In the genomic region with DNA sequence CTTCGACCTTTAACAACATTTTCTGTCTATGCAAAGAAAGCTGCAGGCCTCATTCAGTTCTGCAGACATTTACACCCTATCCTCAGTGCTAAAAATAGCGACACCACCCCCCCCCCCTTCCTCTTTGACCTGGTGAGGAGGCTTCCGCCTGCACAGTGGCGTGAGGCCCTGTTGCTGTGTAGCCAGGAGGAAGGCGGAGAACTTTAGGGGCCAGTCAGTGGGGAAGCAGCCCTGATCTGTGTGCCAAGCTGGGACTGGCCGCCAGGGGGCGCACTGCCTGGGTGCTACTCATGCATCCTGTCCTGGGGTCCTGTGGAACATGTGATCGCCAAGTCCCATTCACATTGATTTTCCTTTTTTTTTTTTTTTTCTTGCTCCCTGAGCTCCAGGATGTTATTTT, we compare ENCODE assay signal across 8 mouse cellular contexts. TPM values are rescaled to one million over a fixed set of nuclear protein-coding genes. Genes with fewer than 3 reads are reported as not detected.
DNase-seq lines count a peak whose midpoint lies in the region; ATAC-seq and TF ChIP-seq lines count a peak whose summit lies in the region.

No protein-coding gene starts in this region.

- WGBS in forebrain, embryonic 11.5 days, result 16% methylated on average over 8 of the region's 8 CpGs
- WGBS in heart, embryonic 16.5 days, result 1% methylated on average over 8 of the region's 8 CpGs
- 3% methylated on average over 8 of the region's 8 CpGs for WGBS in liver, embryonic 15.5 days (ENCODE audit: insufficient replicate concordance)
- WGBS in neural tube, embryonic 12.5 days, result 15% methylated on average over 8 of the region's 8 CpGs
- WGBS in stomach, postnatal 0 days, result 5% methylated on average over 8 of the region's 8 CpGs

- H3K27me3 ChIP-seq in forebrain, embryonic 11.5 days (ENCODE audit: control insufficient read depth, insufficient read depth, low read length), result no peaks in the 10 kb centered on the region
- no peaks in the 10 kb centered on the region for H3K27me3 ChIP-seq in heart, embryonic 16.5 days (ENCODE audit: control insufficient read depth, insufficient read depth, low read length)
- H3K27me3 ChIP-seq in liver, embryonic 15.5 days, result no peaks in the 10 kb centered on the region
- H3K27me3 ChIP-seq in neural tube, embryonic 12.5 days (replicated peaks), result no peaks in the 10 kb centered on the region
- no peaks in the 10 kb centered on the region for H3K27me3 ChIP-seq in stomach, postnatal 0 days (ENCODE audit: control insufficient read depth, insufficient read depth, low read length)

- peak; percentile 93 for ATAC-seq in CD4-positive, CD25-positive, alpha-beta regulatory T cell, adult 4 months
- peak; percentile 78 for ATAC-seq in forebrain, embryonic 11.5 days (replicated peaks; ENCODE audit: low FRiP score)
- peak; percentile 91 for ATAC-seq in heart, embryonic 16.5 days (replicated peaks; ENCODE audit: extremely low read depth, insufficient read depth, low FRiP score)
- ATAC-seq in liver, embryonic 15.5 days (ENCODE audit: insufficient read depth), result peak; percentile 80
- ATAC-seq in neural tube, embryonic 12.5 days (ENCODE audit: low FRiP score, low read depth), result peak; percentile 75
- ATAC-seq in stomach, postnatal 0 days (ENCODE audit: low FRiP score, low TSS enrichment), result peak; percentile 94

- H3K9me3 ChIP-seq in forebrain, embryonic 11.5 days (ENCODE audit: control insufficient read depth, low read length), result no peaks in the 10 kb centered on the region
- no peaks in the 10 kb centered on the region for H3K9me3 ChIP-seq in heart, embryonic 16.5 days (replicated peaks; ENCODE audit: control insufficient read depth, low read length)
- no peaks in the 10 kb centered on the region for H3K9me3 ChIP-seq in liver, embryonic 15.5 days (replicated peaks)
- no peaks in the 10 kb centered on the region for H3K9me3 ChIP-seq in neural tube, embryonic 12.5 days
- H3K9me3 ChIP-seq in stomach, postnatal 0 days (ENCODE audit: control insufficient read depth, low read length), result no peaks in the 10 kb centered on the region

- no peaks in the 10 kb centered on the region for H3K36me3 ChIP-seq in forebrain, embryonic 11.5 days (ENCODE audit: control insufficient read depth, insufficient read depth, low read length)
- H3K36me3 ChIP-seq in heart, embryonic 16.5 days (ENCODE audit: control insufficient read depth, insufficient read depth), result no peaks in the 10 kb centered on the region
- no peaks in the 10 kb centered on the region for H3K36me3 ChIP-seq in liver, embryonic 15.5 days (replicated peaks)
- H3K36me3 ChIP-seq in neural tube, embryonic 12.5 days, result no peaks in the 10 kb centered on the region
- H3K36me3 ChIP-seq in stomach, postnatal 0 days (ENCODE audit: control insufficient read depth, insufficient read depth, low read length), result no peaks in the 10 kb centered on the region

- peaks cover 19% of the 10 kb centered on the region for H3K4me1 ChIP-seq in forebrain, embryonic 11.5 days (replicated peaks; ENCODE audit: control insufficient read depth, insufficient read depth, low read length)
- H3K4me1 ChIP-seq in heart, embryonic 16.5 days (ENCODE audit: control insufficient read depth, insufficient read depth, low read length), result peaks cover 37% of the 10 kb centered on the region
- H3K4me1 ChIP-seq in liver, embryonic 15.5 days (replicated peaks), result peaks cover 25% of the 10 kb centered on the region
- peaks cover 34% of the 10 kb centered on the region for H3K4me1 ChIP-seq in neural tube, embryonic 12.5 days
- H3K4me1 ChIP-seq in stomach, postnatal 0 days (replicated peaks; ENCODE audit: control insufficient read depth, insufficient read depth), result peaks cover 18% of the 10 kb centered on the region

- TF ChIP-seq CTCF in stomach, postnatal 0 days (IDR thresholded peaks at IDR 0.05; ENCODE audit: low read depth), result peak; percentile 97

- H3K27ac ChIP-seq in forebrain, embryonic 11.5 days (ENCODE audit: low read depth, low read length), result no peak overlapping the region; the same call in 1 of the 2 replicates
- peak overlapping the region; percentile 98 for H3K27ac ChIP-seq in heart, embryonic 16.5 days (ENCODE audit: low read length)
- H3K27ac ChIP-seq in liver, embryonic 15.5 days (replicated peaks), result peak overlapping the region; percentile 72
- 0 out of 2 replicates have a peak overlapping the region, but pooled peaks have one; percentile 15 for H3K27ac ChIP-seq in neural tube, embryonic 12.5 days
- H3K27ac ChIP-seq in stomach, postnatal 0 days (replicated peaks), result peak overlapping the region; percentile 89

- H3K9ac ChIP-seq in forebrain, embryonic 11.5 days (ENCODE audit: low read length), result no peak overlapping the region
- peak overlapping the region; percentile 37; the same call in 1 of the 2 replicates for H3K9ac ChIP-seq in heart, embryonic 16.5 days (ENCODE audit: low read length)
- H3K9ac ChIP-seq in liver, embryonic 15.5 days, result no peak overlapping the region
- no peak overlapping the region for H3K9ac ChIP-seq in neural tube, embryonic 12.5 days
- no peak overlapping the region for H3K9ac ChIP-seq in stomach, postnatal 0 days (ENCODE audit: low read length)

- no peak overlapping the region for H3K4me3 ChIP-seq in forebrain, embryonic 11.5 days (ENCODE audit: low read depth, low read length)
- H3K4me3 ChIP-seq in heart, embryonic 16.5 days (ENCODE audit: low read length), result 0 out of 2 replicates have a peak overlapping the region, but pooled peaks have one; percentile 0
- H3K4me3 ChIP-seq in liver, embryonic 15.5 days (replicated peaks), result no peak overlapping the region
- no peak overlapping the region for H3K4me3 ChIP-seq in neural tube, embryonic 12.5 days
- H3K4me3 ChIP-seq in stomach, postnatal 0 days (ENCODE audit: low read depth, low read length), result no peak overlapping the region

- DNase-seq in c-Kit-negative CD71-positive TER-119-positive erythroid progenitor cells, embryonic 14.5 days (ENCODE audit: low read depth, low spot score), result peak; percentile 27
- DNase-seq in forebrain, embryonic 11.5 days (ENCODE audit: low spot score), result peak; percentile 94
- DNase-seq in kidney, postnatal 36 days, result peak; percentile 94 to 97
- peak; percentile 94 for DNase-seq in stomach, postnatal 0 days (ENCODE audit: low spot score)

- no peak for TF ChIP-seq EP300 in stomach, postnatal 0 days (optimal IDR thresholded peaks at IDR 0.05)

- H3K4me2 ChIP-seq in forebrain, embryonic 11.5 days (ENCODE audit: low read depth, low read length, severe bottlenecking), result no peak overlapping the region
- peak overlapping the region; percentile 43 for H3K4me2 ChIP-seq in heart, embryonic 16.5 days (ENCODE audit: low read depth, low read length)
- H3K4me2 ChIP-seq in liver, embryonic 15.5 days, result 0 out of 2 replicates have a peak overlapping the region, but pooled peaks have one; percentile 8
- peak overlapping the region; percentile 13; the same call in 1 of the 2 replicates for H3K4me2 ChIP-seq in neural tube, embryonic 12.5 days (replicated peaks)
- 0 out of 2 replicates have a peak overlapping the region, but pooled peaks have one; percentile 14 for H3K4me2 ChIP-seq in stomach, postnatal 0 days (replicated peaks; ENCODE audit: low read depth)

RNA-seq across cellular contexts. Expression of a gene that starts 24.3 kb away (rescaled TPM):
- 10 to 100 TPM; 27.3 to 27.4 TPM for polyA plus RNA-seq in CD4-positive, CD25-positive, alpha-beta regulatory T cell, adult 4 months (2017; shearing (Covaris generic))
- polyA plus RNA-seq in forebrain, embryonic 11.5 days (2014; fragmentation: Nextera tagmentation; extraction: Ambion mirVana), result 102 and 104 TPM in 2 replicates
- 55.1 and 82.6 TPM in 2 replicates for polyA plus RNA-seq in heart, embryonic 16.5 days (2015; fragmentation: Nextera tagmentation; extraction: Ambion mirVana)
- 21.8 TPM in 2 replicates for polyA plus RNA-seq in liver, embryonic 15.5 days (2015; fragmentation: Nextera tagmentation; extraction: Ambion mirVana)
- polyA plus RNA-seq in neural tube, embryonic 12.5 days (2016; fragmentation: Nextera tagmentation; extraction: Ambion mirVana), result 146 and 175 TPM in 2 replicates
- polyA plus RNA-seq in stomach, postnatal 0 days (2015; fragmentation: Nextera tagmentation; extraction: Ambion mirVana), result 29.7 and 44.0 TPM in 2 replicates

Comparison
In these comparisons a context has a peak if more than half of its experiments do, and no peak if none do; other contexts are left out.
1. DNase-seq: peak in every context shown above with its lines; median percentile 96 in kidney, postnatal 36 days; 94 in forebrain, embryonic 11.5 days; 94 in stomach, postnatal 0 days; 27 in c-Kit-negative CD71-positive TER-119-positive erythroid progenitor cells, embryonic 14.5 days.